Mouse (Mus musculus): ENCODE results near the gene Atpaf2. TPM values are rescaled to one million over a fixed set of nuclear protein-coding genes. Genes with fewer than 3 reads are reported as not detected.
A peak's percentile ranks its signal among the peaks of the same experiment; 100 is the strongest.

Atpaf2 gene
- total RNA-seq, 2 experiments from 2014 or later = 24.4 to 50.7 TPM

- ATAC-seq (replicated peaks; ENCODE audit: poor library complexity) = no peak
Observed at GRCm38 (mm10) chr11:60406606-60407005, 11.7 kb downstream of the Atpaf2 start.

GRCm38 (mm10) chr11:60397172-60397571, 21.1 kb downstream of the Atpaf2 start:
- ATAC-seq (replicated peaks; ENCODE audit: poor library complexity) = no peak

GRCm38 (mm10) chr11:60396546-60396945, 21.7 kb downstream of the Atpaf2 start:
- ATAC-seq (replicated peaks; ENCODE audit: poor library complexity) = no peak

GRCm38 (mm10) chr11:60391346-60391745, 26.9 kb downstream of the Atpaf2 start:
- ATAC-seq (replicated peaks; ENCODE audit: poor library complexity) = no peak

- no peak for ATAC-seq (replicated peaks; ENCODE audit: poor library complexity)
Observed at GRCm38 (mm10) chr11:60387944-60388343, 30.3 kb downstream of the Atpaf2 start.

- no peak for ATAC-seq (replicated peaks; ENCODE audit: poor library complexity)
Observed at GRCm38 (mm10) chr11:60385946-60386345, 32.3 kb downstream of the Atpaf2 start.

GRCm38 (mm10) chr11:60384762-60385421, 33.4 kb downstream of the Atpaf2 start:
- ATAC-seq (replicated peaks; ENCODE audit: poor library complexity) = no peak

GRCm38 (mm10) chr11:60383518-60383917, 34.7 kb downstream of the Atpaf2 start:
- no peak for ATAC-seq (replicated peaks; ENCODE audit: poor library complexity)

GRCm38 (mm10) chr11:60374481-60374880, 43.8 kb downstream of the Atpaf2 start:
- ATAC-seq (replicated peaks; ENCODE audit: poor library complexity) = no peak

- ATAC-seq (replicated peaks; ENCODE audit: poor library complexity) = no peak
Observed at GRCm38 (mm10) chr11:60370431-60370830, 47.8 kb downstream of the Atpaf2 start.

GRCm38 (mm10) chr11:60369448-60369847, 48.8 kb downstream of the Atpaf2 start:
- ATAC-seq (replicated peaks; ENCODE audit: poor library complexity) = no peak

- ATAC-seq (replicated peaks; ENCODE audit: poor library complexity) = no peak
Observed at GRCm38 (mm10) chr11:60368909-60369308, 49.3 kb downstream of the Atpaf2 start.

- peak; percentile 48 for ATAC-seq (replicated peaks; ENCODE audit: poor library complexity)
Observed at GRCm38 (mm10) chr11:60367256-60367655, 51.0 kb downstream of the Atpaf2 start.

GRCm38 (mm10) chr11:60366239-60367019, 51.8 kb downstream of the Atpaf2 start:
- ATAC-seq (replicated peaks; ENCODE audit: poor library complexity) = no peak

GRCm38 (mm10) chr11:60360631-60361201, 57.5 kb downstream of the Atpaf2 start:
- no peak for ATAC-seq (replicated peaks; ENCODE audit: poor library complexity)

- no peak for ATAC-seq (replicated peaks; ENCODE audit: poor library complexity)
Observed at GRCm38 (mm10) chr11:60359936-60360335, 58.3 kb downstream of the Atpaf2 start.

GRCm38 (mm10) chr11:60359138-60359537, 59.1 kb downstream of the Atpaf2 start:
- peak; percentile 14; the same call in 1 of the 2 replicates for ATAC-seq (replicated peaks; ENCODE audit: poor library complexity)

GRCm38 (mm10) chr11:60358548-60358947, 59.7 kb downstream of the Atpaf2 start:
- ATAC-seq (replicated peaks; ENCODE audit: poor library complexity) = no peak

- ATAC-seq (replicated peaks; ENCODE audit: poor library complexity) = no peak
Observed at GRCm38 (mm10) chr11:60357116-60357515, 61.1 kb downstream of the Atpaf2 start.

GRCm38 (mm10) chr11:60355952-60356351, 62.3 kb downstream of the Atpaf2 start:
- ATAC-seq (replicated peaks; ENCODE audit: poor library complexity) = no peak

GRCm38 (mm10) chr11:60352559-60353411, 65.5 kb downstream of the Atpaf2 start, which contains the start of the genes Tom1l2 and Drc3:
Tom1l2 (minus strand) TSS chr11:60352905.
Drc3 (plus strand) TSS chr11:60353329.
- ATAC-seq (replicated peaks; ENCODE audit: poor library complexity) = peak; percentile 93
